Mouse (Mus musculus) megakaryocyte, embryonic 14.5 days (primary cell): ENCODE data around the gene Gpr161.

Experiments used
- FLI1 ChIP-seq: IDR thresholded peaks from 2 replicates; pipeline ENCODE4 v1.6.1; 2012; ENCODE audit warnings: low read length, inconsistent platforms, mixed read lengths
- GATA1 ChIP-seq: IDR thresholded peaks from 3 replicates; pipeline ENCODE4 v1.6.1; 2012; ENCODE audit warnings: mixed read lengths, low read length, inconsistent platforms, borderline replicate concordance

DNA sequence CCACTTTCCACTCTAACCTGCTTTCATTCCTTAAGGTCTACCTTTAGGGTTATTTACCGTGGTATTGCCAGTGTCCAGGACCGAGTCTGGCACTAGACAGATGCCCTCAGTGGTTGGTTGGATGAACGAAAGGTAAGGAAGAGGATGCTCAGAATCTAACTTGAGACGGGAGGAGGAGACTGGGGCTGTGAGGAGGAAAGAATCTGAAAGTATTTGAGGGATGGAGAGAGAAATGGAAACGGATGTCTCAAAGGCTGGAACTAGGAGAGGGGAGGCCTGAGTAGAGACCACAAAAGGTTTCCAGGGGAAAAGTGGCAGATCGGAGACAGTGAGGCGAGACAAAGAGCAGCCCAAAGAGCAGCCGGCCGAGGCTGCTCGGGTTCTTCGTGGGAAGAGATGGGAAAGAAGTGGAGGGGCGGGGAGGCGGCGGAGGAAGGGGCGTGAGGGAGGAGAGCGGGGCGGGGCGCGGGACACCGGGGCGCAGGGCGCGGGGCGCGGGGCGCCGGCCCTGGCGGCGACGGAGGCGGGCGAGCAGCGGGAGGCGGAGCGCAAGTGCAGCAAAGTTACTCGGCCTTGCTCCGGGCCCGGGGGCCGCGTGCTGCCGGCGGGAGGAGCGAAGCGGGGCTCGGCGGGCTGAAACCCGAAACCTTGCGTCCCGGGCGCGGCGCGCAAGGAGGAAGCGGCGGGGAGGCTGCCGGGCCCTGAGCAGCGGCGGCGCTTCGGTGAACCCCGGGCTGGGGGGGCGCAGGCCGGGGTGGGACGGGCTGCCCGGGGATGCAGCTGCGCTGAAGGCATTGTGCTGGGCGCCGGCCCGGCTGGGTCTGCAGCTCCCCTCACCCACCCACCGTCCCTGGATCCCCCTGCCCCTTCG, 14.0 kb upstream of the Gpr161 start:
- no peak for TF ChIP-seq GATA1
- no peak for TF ChIP-seq FLI1
